Mouse (Mus musculus) adrenal gland (tissue): ENCODE measurements around the gene Ascl1.

Source experiments
- intact Hi-C: fragments of 180-260 bp; cut with DNase I; formaldehyde crosslinking; loops from one replicate; pipeline ENCODE4 v1.15.1; 2025
- long read RNA-seq, 2 experiments: library from polyadenylated mRNA; unstranded; transcript quantifications; one replicate each; pipeline ENCODE4 v2.0.0; 2020; ENCODE audit warnings: borderline replicate concordance in 1 of 2; ENCODE audit not compliant: insufficient replicate concordance in 1 of 2

The Ascl1 gene
- long read RNA-seq, experiment 1, partial matches to known transcripts, result 0 of 1 reads
- long read RNA-seq, experiment 1, other reads (novel, unspliced or antisense), result 0 of 1 reads
- long read RNA-seq, experiment 2, partial matches to known transcripts, result 0 of 1 reads
- long read RNA-seq, experiment 2, other reads (novel, unspliced or antisense), result 0 of 1 reads

DNA sequence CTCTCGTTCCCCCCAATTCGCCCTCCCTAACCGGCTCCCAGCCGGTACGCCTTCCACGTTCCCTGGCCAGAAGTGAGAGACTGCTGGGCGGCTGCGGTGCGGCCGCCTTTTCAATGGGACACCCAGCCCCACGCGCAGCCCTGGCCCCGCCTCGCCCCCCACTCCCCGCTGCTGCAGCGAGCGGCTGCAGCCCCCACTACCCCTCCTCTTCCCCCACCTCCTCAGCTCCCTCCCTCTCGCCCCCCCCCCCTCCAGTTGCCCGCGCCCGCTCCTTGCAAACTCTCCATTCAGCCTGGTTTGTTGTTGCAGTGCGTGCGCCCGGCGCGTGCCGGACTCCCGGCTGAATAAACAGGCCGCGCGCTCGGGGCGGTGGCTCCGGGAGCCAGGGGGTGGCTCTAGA, at the start of gene Ascl1:
Gene Ascl1 (minus strand): TSS at position 85 of the 400 bp plus-strand sequence.
- intact Hi-C loops, result no loop called here

DNA sequence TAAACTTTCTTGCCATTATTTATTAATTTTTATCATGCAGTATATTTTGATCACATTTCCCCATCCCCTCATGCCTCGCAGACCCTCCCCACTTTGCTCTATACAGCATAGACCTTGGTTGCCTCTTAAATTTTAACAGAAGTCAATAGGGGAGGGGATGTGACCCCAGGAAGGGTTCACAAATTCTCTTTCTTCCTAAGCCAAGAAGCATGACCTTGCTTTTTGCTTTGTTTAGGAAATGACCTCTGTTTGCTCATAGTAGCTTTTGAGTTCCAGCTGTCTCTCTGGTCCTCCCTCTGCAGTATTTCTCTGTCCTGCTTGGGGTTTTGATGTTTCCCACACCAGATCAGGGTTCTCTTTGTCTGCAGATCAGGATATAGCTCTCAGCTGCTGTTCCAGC, 40.7 kb upstream of the Ascl1 start:
- intact Hi-C loops, result no loop called here

DNA sequence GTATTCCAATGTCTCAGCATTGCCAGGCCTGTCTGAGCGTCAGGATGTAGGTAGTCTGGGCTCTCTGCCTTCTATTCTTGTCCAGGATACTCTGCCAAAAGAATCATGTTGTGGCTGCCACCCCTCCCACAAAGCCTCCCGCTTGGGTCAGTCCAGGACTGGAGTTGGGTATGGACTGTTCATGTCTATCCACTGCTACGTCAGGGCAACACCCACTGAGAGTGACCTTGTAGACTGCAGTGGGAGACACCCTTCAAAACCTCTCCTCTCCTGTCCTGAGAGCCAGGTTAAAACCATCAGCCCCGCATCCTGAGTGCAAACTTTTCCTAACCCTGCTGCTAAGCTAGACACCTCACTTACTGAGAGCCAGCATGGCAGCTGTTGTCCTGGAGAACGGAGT, 28.2 kb upstream of the Ascl1 start, which contains the start of gene Pah:
Gene Pah (plus strand): TSS at position 150 of the 400 bp plus-strand sequence.
- intact Hi-C loops, result no loop called here

DNA sequence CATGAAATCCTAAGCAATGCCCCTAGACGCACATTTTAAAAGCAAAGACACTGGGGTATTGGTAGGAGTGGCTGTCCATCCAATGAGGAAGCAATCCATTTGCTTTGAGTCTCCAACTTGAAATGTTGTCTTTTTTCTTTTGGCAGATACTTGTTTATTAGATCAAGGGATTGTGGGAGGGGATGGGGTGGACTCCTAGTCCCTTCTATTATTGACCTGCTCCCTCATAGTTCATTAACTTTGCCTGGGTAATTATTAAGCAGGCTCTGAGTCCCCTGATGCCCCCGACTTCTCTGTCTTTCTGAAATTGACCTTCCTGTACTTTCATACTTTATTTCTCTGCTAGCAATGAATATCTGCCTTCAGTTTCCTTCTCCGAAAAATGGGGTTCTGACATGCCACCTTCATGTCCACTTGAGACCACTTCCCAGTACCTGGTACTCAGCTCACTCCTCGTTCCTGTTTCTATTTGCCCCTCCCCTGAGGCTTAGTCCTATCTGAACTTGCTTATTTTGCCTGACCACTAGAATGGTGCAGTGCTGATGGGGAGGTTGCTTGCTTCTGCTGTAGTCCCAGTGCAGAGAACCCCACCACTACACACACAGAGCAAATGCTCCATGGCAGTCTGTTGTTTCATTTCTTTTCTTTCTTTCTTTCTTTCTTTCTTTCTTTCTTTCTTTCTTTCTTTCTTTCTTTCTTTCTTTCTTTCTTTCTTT, 27.1 kb upstream of the Ascl1 start:
- intact Hi-C loops, result no loop called here

DNA sequence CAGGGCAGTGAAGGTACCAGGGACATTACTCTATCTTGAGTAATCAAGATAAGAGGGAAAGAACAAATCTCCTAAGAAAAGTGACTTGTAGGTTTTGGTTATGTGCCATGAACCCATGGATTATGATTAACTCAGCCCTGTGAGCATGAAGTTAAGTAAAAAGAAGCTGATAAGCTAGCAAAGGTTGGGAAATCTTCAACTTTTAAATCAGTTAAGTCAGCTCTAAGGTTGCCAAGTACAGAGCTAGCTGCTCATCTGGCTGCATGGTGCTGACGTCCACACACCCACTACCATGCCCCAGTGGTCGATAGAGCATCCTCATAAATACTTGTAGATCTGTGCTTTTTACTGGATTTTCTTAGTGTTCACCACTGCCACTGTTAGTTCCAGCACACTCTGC, 25.1 kb upstream of the Ascl1 start:
- intact Hi-C loops, result no loop called here

DNA sequence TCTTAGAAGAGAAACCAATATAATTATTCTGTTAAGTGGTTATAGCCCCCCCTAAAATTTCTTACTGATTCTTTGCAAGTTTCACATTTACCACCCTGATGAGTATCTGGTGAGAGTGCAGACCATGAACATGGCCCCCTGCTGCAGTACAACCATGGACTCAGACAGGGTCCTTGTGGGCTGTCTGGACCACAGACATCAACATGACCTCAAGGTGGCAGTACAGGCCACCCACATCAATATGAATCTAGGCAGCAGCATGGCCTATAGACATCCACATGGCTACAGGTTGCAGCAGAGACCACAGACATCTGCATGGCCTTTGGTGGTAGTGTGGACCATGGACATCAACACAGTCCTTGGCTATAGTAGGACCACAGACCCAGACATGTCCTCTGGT, 19.6 kb upstream of the Ascl1 start:
- intact Hi-C loops, result no loop called here

DNA sequence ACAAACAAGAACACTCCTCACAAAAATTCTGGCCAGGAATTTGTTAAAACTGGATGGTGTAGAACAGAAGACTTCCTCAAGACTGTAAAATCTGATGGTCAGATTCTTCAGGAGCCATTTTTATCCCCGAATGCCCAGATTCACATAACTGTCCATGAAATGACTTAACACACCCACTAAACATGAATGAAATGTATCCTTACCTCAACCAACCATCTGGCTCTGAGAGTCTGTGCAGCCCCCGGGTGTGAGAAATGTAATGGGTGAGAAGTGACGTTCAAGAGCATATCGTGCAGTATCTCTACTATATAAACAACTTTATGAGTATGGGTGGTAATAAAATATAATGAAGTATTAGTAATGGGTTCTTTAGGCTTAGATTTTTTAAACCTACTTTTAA, 15.1 kb upstream of the Ascl1 start:
- intact Hi-C loops, result no loop called here

DNA sequence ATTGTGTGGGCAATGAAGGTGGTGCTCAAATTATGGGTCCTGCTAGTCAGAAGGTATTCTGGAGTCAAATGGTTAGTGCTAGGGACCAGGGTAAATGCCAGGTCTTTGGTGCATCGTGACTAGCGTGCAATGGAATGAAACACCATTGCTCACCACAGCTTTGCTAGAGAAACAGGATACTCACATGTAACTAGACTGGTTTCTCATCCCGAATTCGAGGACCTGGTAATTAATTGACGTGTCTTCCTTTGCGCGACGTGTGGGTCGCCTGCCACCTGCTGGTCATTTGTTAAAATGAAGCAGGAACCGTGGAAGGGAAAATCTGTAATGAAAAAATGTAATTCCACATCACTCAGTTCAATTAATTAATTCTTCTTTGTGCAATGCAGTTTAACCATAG, 10.5 kb upstream of the Ascl1 start:
- intact Hi-C loops, result loop anchor here (2.0 to 5.0 kb wide), 2 partner anchors 412 to 477 kb away; no protein-coding TSS in a partner anchor

DNA sequence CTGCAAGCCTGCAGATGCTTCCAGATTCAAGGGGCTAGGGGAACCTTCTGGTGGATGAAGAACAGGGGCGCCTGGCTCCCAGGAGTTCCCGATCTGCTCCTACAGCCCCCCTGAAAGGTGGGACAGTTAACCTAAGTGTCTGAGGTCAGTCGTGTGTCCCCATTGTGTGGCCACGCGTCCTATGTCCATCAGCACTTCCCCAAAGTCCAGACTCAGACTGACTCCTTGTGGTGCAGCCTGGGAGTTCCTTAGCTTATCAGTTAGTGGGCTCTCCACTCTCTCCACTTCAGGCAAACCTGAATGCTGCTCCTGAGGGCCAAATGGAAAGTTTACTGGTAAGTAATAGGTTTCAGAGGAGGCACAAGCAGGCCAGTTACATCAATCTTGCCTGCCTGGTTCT, 8.8 kb upstream of the Ascl1 start:
- intact Hi-C loops, result loop anchor here (5.0 kb wide), 1 partner anchor 410 kb away; no protein-coding TSS in a partner anchor

DNA sequence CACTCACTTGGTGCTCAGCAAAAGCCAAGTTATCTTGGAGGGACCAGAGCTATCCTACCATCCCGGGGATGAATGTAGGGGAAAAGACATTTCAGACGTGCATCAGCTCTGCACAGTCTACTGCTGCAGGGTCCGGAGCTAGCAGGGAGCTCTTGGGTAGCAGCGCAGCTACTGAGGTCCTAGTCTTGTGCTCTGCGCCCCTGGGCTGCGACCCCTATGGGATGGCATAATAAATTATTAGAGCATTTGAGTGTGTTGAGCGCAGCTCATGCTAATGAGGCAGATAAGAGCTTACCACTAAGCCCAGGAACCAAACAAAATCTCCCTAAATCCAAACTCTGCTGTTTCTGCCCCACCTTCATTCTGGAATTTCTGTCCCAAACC, 8.2 kb upstream of the Ascl1 start:
- intact Hi-C loops, result loop anchor here (5.0 kb wide), 1 partner anchor 409 kb away; no protein-coding TSS in a partner anchor

DNA sequence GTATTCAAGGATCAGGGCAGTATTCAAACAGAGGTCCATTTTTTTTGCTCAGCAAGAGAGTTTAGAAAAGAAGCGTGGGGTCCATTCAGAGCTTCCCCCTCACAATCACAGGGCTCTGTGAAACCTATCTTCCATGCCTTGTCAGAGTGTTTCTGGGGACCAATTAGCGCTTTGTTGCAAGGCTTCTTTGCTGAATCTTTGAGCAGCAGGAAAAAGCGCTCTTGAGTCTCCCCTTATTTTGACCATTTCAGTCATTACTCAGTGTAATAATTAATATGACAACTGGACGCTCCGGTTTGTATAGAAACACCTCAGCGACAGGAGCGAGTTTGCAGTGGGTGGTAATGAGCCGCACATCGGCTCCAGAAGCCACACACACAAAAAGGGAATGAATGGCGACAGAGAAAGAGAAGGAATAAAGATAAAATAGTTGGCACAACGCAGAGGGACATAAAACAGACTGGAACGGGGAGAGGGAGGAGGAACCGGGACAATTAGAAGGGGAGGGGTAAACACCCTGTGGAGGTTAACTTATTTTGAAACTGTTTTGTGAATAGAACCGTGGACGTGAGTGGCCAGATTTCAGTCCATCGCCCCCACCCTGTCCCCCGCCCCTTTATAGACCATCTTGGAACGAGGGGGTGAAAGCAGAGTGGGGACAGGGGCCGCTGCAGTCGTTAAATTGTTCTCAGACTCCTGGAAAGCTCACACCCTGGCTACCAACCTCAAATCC, 7.6 kb upstream of the Ascl1 start:
- intact Hi-C loops, result loop anchor here (5.0 kb wide), 1 partner anchor 409 kb away; no protein-coding TSS in a partner anchor

DNA sequence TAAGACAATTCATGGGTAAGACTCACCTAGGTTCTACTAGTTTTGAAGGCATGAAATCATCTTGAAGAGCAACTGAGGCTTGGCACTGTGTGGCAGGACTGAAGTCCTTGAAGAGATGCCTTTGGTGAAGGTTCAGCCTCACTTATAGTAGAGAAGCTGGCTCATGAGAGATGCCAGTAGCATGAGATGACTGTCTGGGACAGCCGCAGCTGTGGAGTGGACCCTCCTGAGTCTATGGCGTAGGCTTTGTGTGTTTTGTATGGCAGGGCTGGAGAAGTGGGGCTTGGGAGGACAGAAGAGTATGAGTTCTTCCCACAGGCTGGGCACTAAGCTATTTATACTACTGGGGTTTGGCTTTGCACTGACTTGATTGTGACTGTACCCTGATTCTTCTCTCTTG, 3.6 kb upstream of the Ascl1 start:
- intact Hi-C loops, result no loop called here

DNA sequence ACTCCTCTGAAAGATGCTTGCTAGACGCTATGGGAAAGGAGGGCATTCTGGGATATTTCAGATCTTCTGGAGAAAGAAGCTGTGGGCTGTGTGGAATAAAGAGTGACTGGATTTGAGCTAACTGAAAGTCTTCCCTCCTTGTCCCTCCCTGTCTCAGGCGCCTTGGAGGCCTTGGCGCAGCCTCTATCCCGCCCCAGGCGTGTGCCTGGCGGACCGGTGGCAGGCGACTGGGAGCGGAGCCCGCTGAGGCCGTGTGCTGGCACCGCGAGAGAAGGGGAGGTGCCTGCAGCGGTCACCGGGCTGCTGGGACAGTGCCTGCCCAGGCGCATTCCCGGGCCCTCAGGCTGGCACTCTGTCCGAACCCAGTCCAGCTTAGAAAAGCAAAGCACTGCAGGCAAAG, 1.1 kb upstream of the Ascl1 start:
- intact Hi-C loops, result no loop called here

DNA sequence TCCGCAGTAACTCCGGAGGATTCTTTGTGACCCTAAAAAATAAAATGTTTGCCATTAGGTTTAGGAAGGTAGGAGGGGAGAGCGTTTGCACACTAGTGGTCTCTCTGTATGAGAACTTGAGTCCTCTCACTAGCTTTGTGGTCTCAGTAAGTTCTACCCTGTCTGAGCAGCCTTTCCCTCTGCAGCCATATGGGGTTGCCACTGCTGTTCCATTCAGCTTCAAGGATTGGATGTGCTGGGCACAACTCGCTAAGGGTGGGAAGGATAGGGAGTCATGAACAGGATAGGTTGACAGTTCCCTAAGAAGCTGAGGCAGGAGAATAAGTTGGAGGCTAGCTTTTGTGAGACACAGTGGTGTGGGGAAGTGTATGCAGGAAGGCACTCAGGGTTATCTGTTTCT, 716 bp upstream of the Ascl1 start:
- intact Hi-C loops, result no loop called here

DNA sequence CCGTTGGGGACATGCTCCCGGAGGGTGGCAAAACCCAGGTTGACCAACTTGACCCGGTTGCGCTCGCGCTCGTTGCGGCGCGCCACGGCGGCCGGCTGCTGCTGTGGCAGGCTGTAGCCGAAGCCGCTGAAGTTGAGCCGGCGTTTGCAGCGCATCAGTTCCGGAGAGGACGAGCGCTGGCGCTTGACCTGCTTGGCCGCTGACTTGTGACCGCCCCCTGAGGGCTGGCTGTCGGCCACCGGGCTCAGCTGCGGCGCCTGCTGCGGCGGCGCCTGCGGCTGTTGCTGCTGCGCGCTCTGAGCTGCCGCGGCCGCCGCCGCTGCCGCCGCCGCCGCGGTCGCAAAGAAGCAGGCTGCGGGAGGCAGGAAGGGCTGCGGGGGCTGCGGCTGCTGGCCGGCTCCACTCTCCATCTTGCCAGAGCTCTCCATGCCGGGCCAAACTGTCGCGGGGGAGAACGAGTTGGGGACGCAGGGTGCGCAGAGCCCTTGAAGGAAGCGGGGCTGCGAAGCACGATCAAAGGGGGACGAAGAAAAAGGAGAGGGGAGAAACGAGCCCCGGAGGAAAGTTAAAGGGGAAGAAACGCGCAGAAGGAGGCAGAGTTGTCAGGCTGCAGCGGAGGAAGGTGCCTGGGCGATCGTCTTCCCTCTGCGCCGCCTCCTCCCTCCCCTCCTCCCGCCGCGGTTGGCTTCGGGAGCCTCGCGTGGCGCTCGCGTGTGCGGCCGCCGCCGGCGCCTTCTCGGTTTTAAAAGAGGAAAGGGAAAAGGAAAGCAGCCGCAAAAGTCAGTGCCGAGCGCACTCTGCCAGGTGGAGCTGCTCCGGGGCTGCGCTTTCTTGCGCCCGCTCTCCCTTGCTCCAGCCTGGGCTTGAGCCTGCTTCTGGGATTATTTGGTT, 554 bp downstream of the Ascl1 start:
- intact Hi-C loops, result no loop called here

DNA sequence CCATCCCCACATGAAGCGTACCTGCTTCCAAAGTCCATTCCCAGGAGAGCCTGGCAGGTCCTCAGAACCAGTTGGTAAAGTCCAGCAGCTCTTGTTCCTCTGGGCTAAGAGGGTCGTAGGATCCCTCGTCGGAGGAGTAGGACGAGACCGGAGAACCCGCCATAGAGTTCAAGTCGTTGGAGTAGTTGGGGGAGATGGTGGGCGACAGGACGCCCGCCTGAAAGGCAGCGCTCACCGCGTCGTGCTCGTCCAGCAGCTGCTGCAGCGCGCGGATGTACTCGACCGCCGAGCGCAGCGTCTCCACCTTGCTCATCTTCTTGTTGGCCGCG, 1.2 kb downstream of the Ascl1 start:
- intact Hi-C loops, result no loop called here

DNA sequence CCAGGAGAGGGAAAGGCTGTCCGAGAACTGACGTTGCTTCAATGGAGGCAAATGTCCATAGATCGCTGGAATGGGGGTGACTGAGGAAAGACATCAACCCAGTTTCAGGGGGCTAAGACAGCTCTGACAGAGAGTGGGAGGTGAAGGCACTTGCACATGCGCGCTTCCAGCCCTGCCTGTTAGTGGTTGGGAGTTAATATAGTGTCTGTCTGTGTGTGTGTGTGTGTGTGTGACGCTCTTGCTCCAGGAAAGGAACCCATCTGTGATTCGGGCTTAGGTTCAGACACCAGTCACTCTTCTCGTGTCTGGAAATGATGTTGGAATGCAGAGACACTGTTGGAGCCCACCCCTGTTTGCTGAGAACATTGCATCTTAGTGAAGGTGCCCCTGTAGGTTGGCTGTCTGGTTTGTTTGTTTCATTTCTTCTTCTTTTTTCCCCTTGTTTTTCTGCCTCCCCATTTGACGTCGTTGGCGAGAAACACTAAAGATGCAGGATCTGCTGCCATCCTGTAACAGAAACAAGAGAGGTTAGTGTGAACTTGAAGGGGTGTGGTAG, 1.9 kb downstream of the Ascl1 start:
- intact Hi-C loops, result no loop called here

DNA sequence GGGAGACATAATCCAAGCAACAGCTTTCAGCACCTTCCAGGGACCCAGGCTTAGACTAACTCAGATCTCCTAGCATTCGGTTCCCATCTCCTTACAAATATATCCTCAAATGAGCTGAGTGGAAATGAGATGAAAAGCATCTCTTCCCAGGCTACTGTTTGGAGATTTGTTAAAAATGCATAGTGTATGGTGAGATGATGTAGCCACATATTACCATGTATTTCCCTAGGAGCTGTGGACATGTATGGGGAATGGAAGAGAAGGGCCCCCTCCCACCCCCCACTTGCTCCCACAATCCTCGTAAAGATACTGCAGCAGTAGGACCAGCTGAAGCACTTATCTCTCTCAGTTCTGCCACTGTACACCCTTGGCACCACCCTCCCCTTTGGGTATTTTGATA, 3.1 kb downstream of the Ascl1 start:
- intact Hi-C loops, result no loop called here

DNA sequence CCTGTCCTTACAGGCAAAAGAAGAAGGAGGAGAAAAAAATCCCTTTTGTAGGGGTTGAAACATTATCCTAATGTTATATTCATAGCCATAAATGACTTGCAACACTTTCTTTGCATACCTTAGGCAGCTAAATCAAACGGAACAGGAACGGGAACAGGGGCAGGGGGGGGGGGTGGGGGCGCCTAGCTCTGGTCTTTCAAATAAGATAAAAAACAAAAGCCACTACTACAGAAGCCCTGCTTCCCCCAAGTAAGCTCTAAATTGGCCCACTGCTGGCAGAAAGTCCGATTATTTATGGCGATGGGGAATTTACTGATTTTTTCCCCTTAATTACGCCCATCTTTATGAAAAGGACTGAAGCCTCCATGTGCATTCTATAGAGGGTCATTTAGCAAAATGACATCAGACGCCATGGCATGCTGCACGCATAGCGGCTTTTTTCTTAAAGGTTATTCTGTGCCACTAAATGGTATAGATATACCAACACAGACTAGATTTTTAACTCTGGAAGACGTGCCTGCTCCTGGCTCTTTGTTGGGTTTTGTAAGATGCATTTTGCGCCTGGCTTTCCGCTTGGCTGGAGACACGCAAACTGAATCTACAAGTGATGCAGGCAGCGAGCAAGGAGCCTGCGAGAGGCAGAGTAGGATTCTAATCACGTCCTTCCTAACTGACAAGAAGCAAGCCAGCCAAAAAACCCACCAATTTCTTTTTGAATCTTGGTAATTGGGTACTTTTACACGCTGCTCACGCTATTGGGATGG, 4.0 kb downstream of the Ascl1 start:
- intact Hi-C loops, result no loop called here

DNA sequence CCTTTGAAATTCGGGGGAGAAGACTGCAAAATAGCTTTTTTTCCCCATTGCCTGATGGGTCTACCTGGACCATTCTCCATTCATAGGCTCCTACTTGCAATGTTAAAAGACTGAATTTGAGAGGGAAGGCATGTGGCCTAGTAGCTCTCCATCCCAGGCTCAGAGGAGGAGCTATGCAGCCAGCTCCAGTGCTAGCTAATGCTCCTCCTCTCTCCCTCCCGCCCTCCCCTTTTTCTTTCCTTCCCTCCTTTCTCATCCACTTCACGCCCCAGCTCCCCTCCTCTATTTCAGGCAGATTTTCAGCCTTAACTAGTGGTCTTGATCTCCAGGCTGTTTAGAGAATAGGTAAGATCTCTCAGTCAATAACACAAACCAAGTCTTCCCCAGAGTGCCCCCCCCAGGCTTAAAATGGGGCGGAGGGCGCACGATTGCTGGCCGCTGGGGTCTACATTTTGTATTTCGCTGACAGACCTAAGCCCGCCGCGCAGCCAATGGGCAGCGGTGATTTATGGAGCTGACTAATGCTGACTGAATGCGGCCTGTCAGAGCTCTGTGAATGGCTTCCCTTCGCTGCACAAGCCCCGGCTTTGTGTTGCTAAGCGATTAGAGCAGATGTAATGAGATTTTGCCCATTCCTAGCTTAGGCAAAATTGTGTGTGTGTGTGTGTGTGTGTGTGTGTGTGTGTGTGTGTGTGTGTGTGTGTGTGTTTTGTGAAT, 4.9 kb downstream of the Ascl1 start:
- intact Hi-C loops, result no loop called here
